Mouse (Mus musculus) forebrain, embryonic 13.5 days (tissue): ENCODE measurements around the gene Dydc1. TPM values are rescaled to one million over a fixed set of nuclear protein-coding genes. Genes with fewer than 3 reads are reported as not detected.

Experiments
- ATAC-seq: fragments of 200-750 bp; cut with Nextera tagmentation; 2 replicates; pipeline ENCODE4 v1.8.0; 2017
- H3K27ac ChIP-seq: fragments of 300-500 bp; sonication (generic); 2 replicates; pipeline ENCODE4 v1.5.1; 2015; ENCODE audit warnings: inconsistent platforms, mild to moderate bottlenecking, moderate library complexity
- H3K27me3 ChIP-seq: fragments of 300-500 bp; sonication (generic); 2 replicates; pipeline ENCODE4 v1.6.1; 2015; ENCODE audit warnings: mild to moderate bottlenecking, inconsistent platforms
- H3K36me3 ChIP-seq: fragments of 300-500 bp; sonication (generic); 2 replicates; pipeline ENCODE4 v1.6.1; 2015; ENCODE audit warnings: mild to moderate bottlenecking, inconsistent platforms; ENCODE audit not compliant: poor library complexity, severe bottlenecking
- H3K4me1 ChIP-seq: fragments of 300-500 bp; sonication (generic); 2 replicates; pipeline ENCODE4 v1.6.1; 2015; ENCODE audit warnings: inconsistent platforms
- H3K4me2 ChIP-seq: fragments of 300-500 bp; sonication (generic); 2 replicates; pipeline ENCODE4 v1.6.1; 2015; ENCODE audit warnings: inconsistent platforms, mild to moderate bottlenecking, moderate library complexity
- H3K4me3 ChIP-seq: fragments of 300-500 bp; sonication (generic); 2 replicates; pipeline ENCODE4 v1.5.1; 2015; ENCODE audit warnings: mild to moderate bottlenecking, inconsistent platforms
- H3K9ac ChIP-seq: fragments of 300-500 bp; sonication (generic); 2 replicates; pipeline ENCODE4 v1.6.1; 2015; ENCODE audit warnings: mild to moderate bottlenecking, inconsistent platforms
- H3K9me3 ChIP-seq: fragments of 300-500 bp; sonication (generic); replicated peaks from 2 replicates; pipeline ENCODE4 v1.6.1; 2016; ENCODE audit warnings: inconsistent platforms
- WGBS: fragments of 180-500 bp; shearing (Covaris S2); methylation state at CpG from one replicate; pipeline ENCODE4 v1.1.7; 2015; 5-methylcytosine and 5-hydroxymethylcytosine counted together
- polyA plus RNA-seq: library from polyadenylated mRNA; unstranded; fragments of >200 nt; fragmentation: Nextera tagmentation; extraction: Ambion mirVana; gene quantifications from 2 replicates; pipeline ENCODE4 v1.2.1, GENCODE M21; 2015

Dydc1 gene
- polyA plus RNA-seq, 1 experiment from 2014 or later = 0.28 TPM

DNA sequence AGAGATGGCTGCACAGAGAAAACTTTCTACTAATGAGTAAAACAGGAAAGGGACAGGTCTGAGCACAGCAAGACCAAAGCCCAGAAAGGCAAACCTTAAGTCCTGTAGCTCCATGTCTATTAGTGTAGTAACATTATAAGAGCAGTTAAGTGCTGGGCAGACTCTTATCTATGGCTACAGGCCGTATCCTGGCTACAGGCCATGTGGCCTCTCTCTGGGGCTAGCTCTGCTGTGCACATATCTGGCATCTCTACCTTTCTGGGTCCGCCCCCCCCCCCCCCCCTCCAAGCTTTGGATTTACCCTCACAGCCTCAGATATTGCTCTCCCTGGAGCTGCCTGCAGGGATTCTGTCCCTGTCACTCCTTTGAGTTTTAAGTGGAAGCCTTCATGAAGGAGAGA lies 7.5 kb upstream of the Dydc1 start:
- H3K9me3 ChIP-seq = no peaks in the 10 kb centered on the region
- no peak overlapping the region for H3K4me3 ChIP-seq
- no peak overlapping the region for H3K4me2 ChIP-seq
- no peaks in the 10 kb centered on the region for H3K4me1 ChIP-seq
- H3K9ac ChIP-seq = no peak overlapping the region
- no peaks in the 10 kb centered on the region for H3K27me3 ChIP-seq
- no peak for ATAC-seq
- H3K36me3 ChIP-seq = no peaks in the 10 kb centered on the region
- 53% methylated on average over 1 of the region's 2 CpGs for WGBS
- no peak overlapping the region for H3K27ac ChIP-seq

DNA sequence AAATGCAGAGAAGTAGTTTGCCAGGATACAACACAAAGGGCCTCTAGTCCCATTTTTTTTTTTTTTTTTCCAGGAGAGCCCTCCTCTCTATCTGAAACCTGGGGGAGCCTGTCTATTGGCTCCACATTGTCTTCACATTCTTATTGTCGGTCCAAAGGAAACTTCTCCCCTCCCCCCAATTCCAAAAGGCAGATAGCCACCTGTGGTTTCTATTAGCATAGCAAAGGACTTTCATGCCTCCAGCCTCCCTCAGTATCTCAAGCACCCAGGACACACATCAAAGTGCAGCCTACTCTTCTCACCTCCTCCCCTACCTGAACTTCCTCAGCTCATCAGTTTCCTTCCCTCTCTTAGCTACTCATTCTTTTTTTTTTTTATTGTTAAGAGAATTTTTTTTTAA lies 6.3 kb upstream of the Dydc1 start:
- Histone ChIP-seq H3K27me3 (no peaks in the 10 kb centered on the region), H3K4me2 (no peak overlapping the region), H3K36me3 (no peaks in the 10 kb centered on the region), H3K4me3 (no peak overlapping the region), H3K4me1 (no peaks in the 10 kb centered on the region), H3K9ac (no peak overlapping the region), H3K27ac (no peak overlapping the region), H3K9me3 (no peaks in the 10 kb centered on the region)
- 0% methylated on average over 1 of the region's 1 CpGs for WGBS
- no peak for ATAC-seq

DNA sequence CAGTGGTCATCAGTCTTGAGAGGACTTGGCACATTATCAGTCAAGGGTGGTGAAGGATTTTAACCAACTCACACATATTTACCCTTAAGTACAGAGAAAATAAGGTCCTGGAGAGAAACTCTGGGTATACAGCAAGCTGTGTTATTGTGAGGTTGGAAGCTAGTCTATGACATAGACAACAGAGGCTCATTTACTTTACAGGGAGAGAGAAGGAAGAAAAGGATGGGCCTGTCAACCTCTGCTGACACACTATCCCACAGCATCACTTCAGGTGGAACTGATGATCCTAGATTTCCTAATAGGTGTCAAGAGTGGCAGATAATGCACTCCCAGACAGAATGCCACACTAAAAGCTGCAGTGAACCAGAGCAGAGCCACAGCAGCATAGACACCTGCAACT lies 3.6 kb upstream of the Dydc1 start, which contains the start of gene Dydc2:
TSS of gene Dydc2 (minus strand) at position 101 of the 400 bp plus-strand sequence.
- no peak within 1 kb of the TSS for H3K9ac ChIP-seq
- no peak within 1 kb of the TSS for H3K4me2 ChIP-seq
- H3K27ac ChIP-seq = no peak within 1 kb of the TSS
- no peak within 1 kb of the TSS for H3K4me3 ChIP-seq
- H3K36me3 ChIP-seq = no peaks in the 10 kb centered on the region
- no peaks in the 10 kb centered on the region for H3K27me3 ChIP-seq
- H3K9me3 ChIP-seq = no peaks in the 10 kb centered on the region
- H3K4me1 ChIP-seq = peaks cover 6% of the 10 kb centered on the region
- ATAC-seq = no peak

DNA sequence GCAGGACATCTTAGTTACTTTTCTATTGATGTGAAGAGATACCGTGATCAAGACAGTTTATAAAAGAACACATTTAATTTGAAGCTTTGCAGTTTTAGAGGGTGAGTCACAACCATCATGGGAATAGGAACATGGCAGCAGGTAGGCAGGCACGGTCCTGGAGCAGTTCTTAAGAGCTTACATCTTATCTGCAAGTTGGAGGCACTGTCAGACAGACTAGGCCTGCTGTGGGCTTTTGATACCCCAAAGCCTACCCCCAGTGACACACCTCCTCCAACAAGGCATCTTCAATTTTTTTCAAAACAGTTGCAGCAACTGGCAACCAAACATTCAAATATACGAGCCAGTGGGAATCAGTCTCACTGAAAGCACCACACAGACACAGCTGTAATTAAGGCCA lies 2.4 kb upstream of the Dydc1 start:
- whole genome bisulfite sequencing = 78% methylated on average over 3 of the region's 3 CpGs
- no peak overlapping the region for H3K4me3 ChIP-seq
- no peaks in the 10 kb centered on the region for H3K9me3 ChIP-seq
- no peak overlapping the region for H3K4me2 ChIP-seq
- H3K9ac ChIP-seq = no peak overlapping the region
- H3K36me3 ChIP-seq = no peaks in the 10 kb centered on the region
- peaks cover 6% of the 10 kb centered on the region for H3K4me1 ChIP-seq
- no peak overlapping the region for H3K27ac ChIP-seq
- no peak for ATAC-seq
- H3K27me3 ChIP-seq = no peaks in the 10 kb centered on the region

DNA sequence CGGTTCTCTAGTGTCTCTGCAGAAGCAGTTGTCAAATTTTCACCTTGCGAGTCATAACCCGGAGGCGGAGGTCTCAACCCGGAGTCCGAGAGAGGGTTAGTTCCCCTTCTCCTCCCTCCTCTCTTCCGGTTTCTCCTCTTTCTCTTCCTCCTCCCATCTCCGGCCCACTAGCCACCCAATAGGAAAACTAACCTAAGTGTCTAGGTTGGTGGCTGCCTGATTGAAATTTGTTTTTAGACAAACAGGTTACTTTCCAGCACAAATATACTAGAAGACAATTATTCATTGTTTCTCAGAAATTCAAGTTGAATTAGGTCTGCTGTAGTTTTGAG lies 199 bp downstream of the Dydc1 start:
- no peaks in the 10 kb centered on the region for H3K9me3 ChIP-seq
- no peak for ATAC-seq
- no peaks in the 10 kb centered on the region for H3K36me3 ChIP-seq
- H3K4me2 ChIP-seq = peak overlapping the region; percentile 70
- H3K27ac ChIP-seq = no peak overlapping the region
- peaks cover 6% of the 10 kb centered on the region for H3K4me1 ChIP-seq
- peak overlapping the region; percentile 45 for H3K4me3 ChIP-seq
- H3K9ac ChIP-seq = peak overlapping the region; percentile 51
- WGBS = under 1% methylated on average over 8 of the region's 8 CpGs
- no peaks in the 10 kb centered on the region for H3K27me3 ChIP-seq

DNA sequence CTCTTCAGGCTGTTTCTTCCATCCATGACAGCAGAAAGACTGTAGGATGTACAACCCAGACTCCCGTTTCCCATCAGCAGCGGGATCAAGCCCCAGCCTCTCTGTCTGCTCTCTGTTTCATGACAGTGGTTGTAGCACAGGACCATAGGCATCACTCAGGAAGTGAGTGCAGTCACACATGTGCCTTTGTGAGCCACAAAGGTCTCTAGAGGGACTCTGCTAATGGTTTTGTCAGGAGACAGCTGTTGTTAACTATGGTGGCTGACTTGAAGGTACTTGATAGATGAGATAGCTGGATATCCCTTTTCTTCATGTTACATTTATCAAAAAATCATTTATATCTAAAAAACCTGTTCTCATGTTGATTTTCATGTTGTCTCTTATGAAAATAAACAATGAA lies 9.7 kb downstream of the Dydc1 start:
- Histone ChIP-seq H3K9ac (no peak overlapping the region), H3K27me3 (no peaks in the 10 kb centered on the region), H3K4me2 (no peak overlapping the region), H3K4me3 (no peak overlapping the region), H3K36me3 (no peaks in the 10 kb centered on the region), H3K9me3 (no peaks in the 10 kb centered on the region), H3K4me1 (no peaks in the 10 kb centered on the region), H3K27ac (no peak overlapping the region)
- no peak for ATAC-seq
- 90% methylated on average over 2 of the region's 2 CpGs for WGBS

DNA sequence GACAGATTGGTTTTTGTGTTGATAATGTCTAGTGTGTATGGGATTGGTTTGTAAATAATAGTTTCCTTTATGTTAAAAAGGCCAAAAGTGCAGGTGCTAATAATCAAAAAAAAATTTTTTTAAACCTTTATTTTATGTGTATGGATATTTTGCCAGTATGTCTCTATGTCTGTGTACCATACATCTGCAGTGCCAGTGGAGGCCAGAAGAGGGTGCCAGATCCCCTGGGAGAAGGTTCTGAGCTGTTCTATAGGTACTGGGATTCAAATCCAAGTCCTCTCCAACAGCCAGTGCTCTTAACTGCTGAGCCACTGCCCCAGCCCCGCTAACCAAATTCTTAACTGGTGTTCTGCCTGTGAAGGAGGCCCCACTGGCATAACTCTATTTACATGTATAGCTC lies 14.8 kb downstream of the Dydc1 start:
- H3K9ac ChIP-seq = no peak overlapping the region
- no peak overlapping the region for H3K27ac ChIP-seq
- H3K4me1 ChIP-seq = no peaks in the 10 kb centered on the region
- H3K9me3 ChIP-seq = no peaks in the 10 kb centered on the region
- ATAC-seq = no peak
- no peaks in the 10 kb centered on the region for H3K27me3 ChIP-seq
- no peaks in the 10 kb centered on the region for H3K36me3 ChIP-seq
- H3K4me2 ChIP-seq = no peak overlapping the region
- no peak overlapping the region for H3K4me3 ChIP-seq
- WGBS = 77% methylated on average over 1 of the region's 1 CpGs

DNA sequence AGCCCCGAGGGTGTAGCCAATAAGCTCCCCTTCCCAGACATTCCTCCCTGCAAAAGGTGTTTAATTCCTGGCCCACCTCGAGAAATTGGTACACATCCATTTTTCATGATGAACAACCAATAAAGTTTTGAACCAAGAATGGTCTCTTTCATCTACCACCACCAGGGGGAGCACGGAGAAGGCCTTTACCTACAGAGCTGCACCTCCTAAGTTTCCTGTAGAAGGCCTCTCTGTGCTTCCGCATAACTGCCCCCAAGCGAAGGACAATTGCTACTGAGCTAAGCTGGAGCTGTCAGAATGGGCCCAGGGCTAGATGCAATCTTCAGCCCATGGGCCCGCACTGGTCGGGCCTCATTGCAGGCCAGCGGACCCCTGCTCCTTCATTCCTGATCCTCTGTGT lies 18.1 kb downstream of the Dydc1 start:
- WGBS = 48% methylated on average over 8 of the region's 8 CpGs
- no peak overlapping the region for H3K27ac ChIP-seq
- no peaks in the 10 kb centered on the region for H3K27me3 ChIP-seq
- no peaks in the 10 kb centered on the region for H3K9me3 ChIP-seq
- no peaks in the 10 kb centered on the region for H3K36me3 ChIP-seq
- H3K4me2 ChIP-seq = no peak overlapping the region
- no peaks in the 10 kb centered on the region for H3K4me1 ChIP-seq
- H3K4me3 ChIP-seq = no peak overlapping the region
- ATAC-seq = no peak
- H3K9ac ChIP-seq = no peak overlapping the region

DNA sequence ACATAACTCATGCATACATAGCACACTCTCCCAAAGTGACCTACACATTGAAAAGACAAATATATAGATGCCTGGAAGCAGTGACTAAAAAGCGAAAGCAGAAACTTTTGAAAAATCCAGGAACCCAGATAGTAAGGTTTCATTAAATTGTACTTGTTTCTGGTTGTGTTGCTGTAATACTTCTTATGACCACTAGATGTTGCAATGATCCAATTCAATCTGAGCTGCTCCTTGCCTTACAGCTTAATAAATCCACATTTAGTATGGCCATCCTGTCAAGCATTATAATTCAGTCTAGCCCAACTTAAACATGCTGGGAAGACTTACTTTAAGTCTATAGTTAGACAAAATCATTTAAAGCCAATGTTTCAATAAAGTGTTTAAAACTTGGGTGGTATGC lies 21.4 kb downstream of the Dydc1 start:
- Histone ChIP-seq H3K27me3 (no peaks in the 10 kb centered on the region), H3K4me2 (no peak overlapping the region), H3K4me3 (no peak overlapping the region), H3K4me1 (no peaks in the 10 kb centered on the region), H3K9ac (no peak overlapping the region), H3K9me3 (no peaks in the 10 kb centered on the region), H3K36me3 (no peaks in the 10 kb centered on the region), H3K27ac (no peak overlapping the region)
- ATAC-seq = no peak
- 61% methylated on average over 1 of the region's 1 CpGs for WGBS

DNA sequence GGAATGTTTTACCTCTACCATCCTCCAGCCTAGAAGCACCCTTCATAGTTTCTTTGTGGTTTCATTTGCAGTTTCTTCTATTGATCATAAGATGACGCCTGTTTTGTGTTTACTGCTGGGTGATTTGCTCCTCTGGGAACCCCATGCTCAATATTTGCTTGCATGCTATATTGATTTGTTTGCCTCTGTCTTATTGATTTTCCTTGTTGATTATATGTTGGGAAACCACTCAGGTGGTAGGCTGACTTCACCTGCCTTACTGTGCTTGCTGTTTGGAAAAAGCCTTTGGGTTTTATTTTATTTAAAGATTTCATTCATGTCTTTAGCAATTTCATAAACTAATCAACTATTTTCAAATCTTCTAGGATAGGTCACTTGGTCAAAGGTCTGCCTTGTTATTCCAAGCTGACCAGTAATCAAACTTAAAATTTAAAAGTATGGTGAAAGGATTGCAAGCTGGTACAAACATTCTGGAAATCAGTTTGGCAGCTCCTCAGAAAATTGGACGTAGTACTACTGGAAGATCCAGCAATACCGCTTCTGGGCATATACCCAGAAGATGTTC lies 23.7 kb downstream of the Dydc1 start:
- H3K4me2 ChIP-seq = no peak overlapping the region
- no peaks in the 10 kb centered on the region for H3K36me3 ChIP-seq
- H3K27ac ChIP-seq = no peak overlapping the region
- WGBS = 89% methylated on average over 3 of the region's 3 CpGs
- ATAC-seq = no peak
- H3K4me1 ChIP-seq = no peaks in the 10 kb centered on the region
- no peak overlapping the region for H3K4me3 ChIP-seq
- H3K9me3 ChIP-seq = no peaks in the 10 kb centered on the region
- no peak overlapping the region for H3K9ac ChIP-seq
- H3K27me3 ChIP-seq = no peaks in the 10 kb centered on the region

DNA sequence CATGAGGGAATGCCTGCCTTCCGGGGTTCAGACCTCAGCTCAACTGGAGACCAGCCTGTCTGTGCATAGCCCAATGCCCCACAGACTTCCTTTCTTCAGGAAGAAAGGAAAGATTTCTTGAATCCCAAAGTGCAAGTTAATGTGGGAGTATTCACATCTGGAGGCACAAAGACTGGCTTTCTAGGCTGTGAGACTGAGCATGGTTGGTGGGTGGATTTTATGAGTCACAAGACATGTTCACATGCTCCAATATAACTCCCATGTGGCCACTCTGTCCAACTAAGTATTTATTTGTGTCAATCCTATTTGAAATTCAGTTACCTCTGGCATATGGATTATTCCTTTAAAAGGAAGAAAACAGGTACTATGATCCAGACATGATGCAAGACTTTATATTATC lies 26.0 kb downstream of the Dydc1 start:
- no peak for ATAC-seq
- 81% methylated on average over 1 of the region's 1 CpGs for WGBS
- H3K4me3 ChIP-seq = no peak overlapping the region
- H3K27me3 ChIP-seq = no peaks in the 10 kb centered on the region
- H3K4me2 ChIP-seq = no peak overlapping the region
- no peaks in the 10 kb centered on the region for H3K9me3 ChIP-seq
- H3K4me1 ChIP-seq = no peaks in the 10 kb centered on the region
- H3K36me3 ChIP-seq = no peaks in the 10 kb centered on the region
- no peak overlapping the region for H3K9ac ChIP-seq
- no peak overlapping the region for H3K27ac ChIP-seq

DNA sequence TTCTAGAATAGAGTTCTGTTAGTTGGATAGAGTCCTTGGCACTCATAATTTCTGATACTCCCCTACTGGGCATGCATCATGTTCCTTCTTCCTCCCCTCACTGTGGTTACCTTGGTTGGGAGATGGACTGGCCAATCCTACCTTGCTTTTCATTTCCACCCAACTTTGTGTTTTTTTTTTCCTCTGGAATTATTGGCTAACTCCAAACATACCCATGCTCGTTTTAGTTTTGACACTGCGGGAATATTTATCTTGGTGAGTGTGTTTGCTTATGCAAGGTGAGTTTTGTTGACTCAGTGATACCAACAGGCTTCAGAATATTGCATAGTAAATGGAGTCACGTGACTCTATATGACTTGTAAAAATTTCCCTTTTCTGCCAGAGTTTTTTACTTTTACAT lies 28.0 kb downstream of the Dydc1 start:
- Histone ChIP-seq H3K27ac (no peak overlapping the region), H3K9me3 (no peaks in the 10 kb centered on the region), H3K4me3 (no peak overlapping the region), H3K9ac (no peak overlapping the region), H3K4me2 (no peak overlapping the region), H3K27me3 (no peaks in the 10 kb centered on the region), H3K4me1 (no peaks in the 10 kb centered on the region), H3K36me3 (no peaks in the 10 kb centered on the region)
- ATAC-seq = no peak
- WGBS = 91% methylated on average over 3 of the region's 3 CpGs

DNA sequence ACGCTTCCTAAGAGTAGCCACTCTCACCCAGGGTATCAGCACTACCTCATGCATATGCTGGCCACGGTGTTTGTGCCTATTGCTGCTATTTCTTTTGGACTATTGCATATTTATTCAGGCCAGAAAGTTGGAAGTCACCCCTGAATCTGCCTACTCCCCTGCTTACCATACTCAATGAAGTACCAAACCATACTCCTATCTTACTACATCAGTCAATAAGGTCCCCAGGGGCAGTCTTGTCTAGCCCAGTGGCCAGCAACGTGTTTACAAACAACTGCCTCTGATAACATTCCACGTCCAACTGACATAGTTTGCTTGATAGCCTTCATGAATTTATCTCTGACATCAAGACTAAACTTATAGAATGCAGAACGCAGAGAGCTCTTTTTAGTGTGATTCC lies 28.5 kb downstream of the Dydc1 start:
- 87% methylated on average over 5 of the region's 5 CpGs for WGBS
- H3K4me2 ChIP-seq = no peak overlapping the region
- ATAC-seq = no peak
- H3K9me3 ChIP-seq = no peaks in the 10 kb centered on the region
- no peaks in the 10 kb centered on the region for H3K4me1 ChIP-seq
- H3K36me3 ChIP-seq = no peaks in the 10 kb centered on the region
- H3K4me3 ChIP-seq = no peak overlapping the region
- no peak overlapping the region for H3K9ac ChIP-seq
- H3K27ac ChIP-seq = no peak overlapping the region
- no peaks in the 10 kb centered on the region for H3K27me3 ChIP-seq
